Mouse (Mus musculus): ENCODE measurements around the gene Txnrd1.
A peak's percentile ranks its signal among the peaks of the same experiment; 100 is the strongest.

The Txnrd1 gene

DNA sequence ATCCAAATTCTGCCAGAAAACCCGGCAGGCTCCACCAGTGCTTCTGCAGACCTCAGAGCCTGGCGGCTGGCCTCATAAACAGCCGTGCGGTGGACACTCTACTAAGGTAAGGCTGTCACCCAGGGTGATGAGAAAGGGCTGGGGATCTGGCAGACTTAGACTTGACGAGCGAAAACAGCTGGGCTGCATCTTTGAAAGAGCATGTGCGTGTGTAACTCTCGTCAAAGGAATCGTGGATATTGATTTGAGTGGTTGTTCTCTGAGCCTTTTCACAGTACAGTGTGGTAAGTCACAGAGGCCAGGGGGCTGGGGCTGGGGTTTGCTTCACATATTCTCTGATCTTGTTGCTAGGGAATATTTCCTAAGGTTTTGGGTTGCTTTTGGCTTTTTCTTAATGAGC, at the start of gene Txnrd1:
TSS of gene Txnrd1 (plus strand) at position 26 of the 400 bp plus-strand sequence.
- DNase-seq (ENCODE audit: low read depth, low spot score) = no peak

DNA sequence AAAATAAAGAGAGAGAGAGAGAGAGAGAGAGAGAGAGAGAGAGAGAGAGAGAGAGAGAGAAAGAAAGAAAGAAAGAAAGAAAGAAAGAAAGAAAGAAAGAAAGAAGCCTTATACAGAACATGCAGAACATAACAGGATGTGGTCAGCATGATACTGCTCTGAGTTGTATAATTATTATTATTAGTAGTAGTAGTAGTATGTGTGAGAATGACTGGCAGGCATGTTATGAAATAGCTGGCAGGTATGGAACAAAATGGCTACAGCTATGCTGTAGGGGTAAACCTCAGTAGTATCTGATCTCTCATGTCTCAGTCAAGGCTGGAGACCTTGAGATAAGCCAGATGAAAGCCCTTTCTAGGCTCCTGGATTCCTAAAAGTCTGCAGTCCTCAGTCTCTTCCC, 44.6 kb upstream of the Txnrd1 start:
- no peak for DNase-seq (ENCODE audit: low read depth, low spot score)

GRCm38 (mm10) chr10:82790504-82790903, 43.2 kb upstream of the Txnrd1 start:
- no peak for DNase-seq (ENCODE audit: low read depth, low spot score)

DNA sequence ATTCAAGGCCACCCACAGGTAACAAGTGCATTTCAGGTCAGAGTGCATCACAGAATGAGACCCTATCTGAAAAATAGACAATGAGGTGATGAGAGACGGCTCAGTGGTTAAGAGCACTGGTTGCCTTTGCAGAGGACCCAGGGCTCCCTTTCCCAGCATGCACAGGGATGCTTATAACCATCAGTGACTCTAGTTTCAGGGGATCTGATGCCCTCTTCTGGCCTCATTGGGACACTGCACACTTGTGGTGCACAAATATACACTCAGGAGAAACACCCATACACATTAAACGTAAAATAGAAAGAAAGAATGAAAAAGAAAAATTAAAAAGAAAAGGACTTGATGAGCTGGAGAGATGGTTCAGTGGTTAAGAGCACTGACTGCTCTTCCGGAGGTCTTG, 42.0 kb upstream of the Txnrd1 start:
- no peak for DNase-seq (ENCODE audit: low read depth, low spot score)

DNA sequence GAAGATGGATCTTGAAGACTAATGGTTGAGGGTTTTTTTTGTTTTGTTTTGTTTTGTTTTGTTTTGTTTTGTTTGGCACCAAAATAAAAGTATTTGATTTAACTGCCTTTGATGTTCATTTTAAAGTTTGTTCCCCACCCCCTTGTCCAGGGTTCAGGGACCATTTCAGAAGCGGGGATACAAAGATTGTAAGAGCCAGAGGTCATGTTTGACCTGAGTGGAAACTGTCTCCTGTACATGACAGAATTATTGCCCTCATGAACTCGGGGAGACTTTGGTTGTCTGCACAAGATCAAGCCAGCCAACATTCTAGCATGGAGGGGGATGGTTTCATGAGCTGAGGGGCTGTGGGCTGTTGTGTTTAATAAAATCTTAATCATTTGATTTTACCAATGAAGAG, 41.4 kb upstream of the Txnrd1 start:
- DNase-seq (ENCODE audit: low read depth, low spot score) = no peak

GRCm38 (mm10) chr10:82795071-82795731, 38.5 kb upstream of the Txnrd1 start:
- DNase-seq (ENCODE audit: low read depth, low spot score) = no peak

GRCm38 (mm10) chr10:82795767-82796166, 38.0 kb upstream of the Txnrd1 start:
- no peak for DNase-seq (ENCODE audit: low read depth, low spot score)

DNA sequence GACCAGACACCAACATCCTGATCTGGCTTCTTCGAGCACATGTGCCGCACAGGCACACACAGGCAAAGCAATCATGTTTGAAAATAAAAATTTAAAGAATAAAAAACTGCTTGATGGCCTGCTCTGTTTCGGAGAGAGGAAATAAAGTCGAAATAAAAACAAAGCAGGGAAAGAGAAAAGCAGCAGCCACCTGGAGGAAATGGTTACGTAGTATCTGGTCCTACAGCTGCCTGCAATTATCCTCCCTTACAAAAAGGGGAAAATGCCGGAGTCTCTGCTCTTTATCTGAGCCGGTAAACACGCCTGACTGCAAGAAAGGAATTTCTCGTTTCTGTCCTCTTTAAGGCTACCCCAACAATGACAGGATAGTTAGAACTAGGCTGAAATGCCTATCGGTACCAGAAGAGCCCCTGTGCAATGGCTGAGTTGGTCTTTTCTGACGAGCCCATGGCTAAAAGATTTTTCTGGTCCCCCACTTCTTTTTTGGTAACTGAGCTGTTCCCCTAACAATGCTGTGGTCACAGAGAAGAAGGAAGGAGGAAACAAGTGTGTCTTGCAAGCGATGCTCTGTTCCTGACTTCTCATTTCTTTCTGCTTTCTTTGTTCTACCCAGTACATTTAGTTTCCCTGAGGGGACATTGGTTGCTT, 37.2 kb upstream of the Txnrd1 start:
- no peak for DNase-seq (ENCODE audit: low read depth, low spot score)

GRCm38 (mm10) chr10:82797119-82797491, 36.6 kb upstream of the Txnrd1 start:
- DNase-seq (ENCODE audit: low read depth, low spot score) = no peak

GRCm38 (mm10) chr10:82798312-82798933, 35.3 kb upstream of the Txnrd1 start:
- DNase-seq (ENCODE audit: low read depth, low spot score) = no peak

DNA sequence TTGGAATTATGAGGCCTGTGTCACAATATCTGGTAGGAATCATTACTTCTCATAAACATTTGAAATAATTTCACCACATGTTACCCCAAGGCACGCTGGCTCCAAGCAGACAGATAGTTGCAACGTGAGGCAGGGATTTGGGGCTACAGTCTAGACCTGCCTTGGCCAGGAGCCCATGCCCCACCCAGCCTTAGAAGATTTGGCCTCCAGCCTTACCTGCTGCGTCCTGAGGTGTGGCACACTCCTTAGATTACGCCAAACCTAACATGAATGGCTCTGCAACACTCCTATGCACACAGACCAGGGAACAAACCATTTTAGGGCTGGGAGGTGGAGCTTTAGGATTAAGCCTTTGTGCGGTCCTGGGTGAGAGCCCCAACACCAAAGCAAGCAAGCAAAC, 33.7 kb upstream of the Txnrd1 start:
- DNase-seq (ENCODE audit: low read depth, low spot score) = no peak

DNA sequence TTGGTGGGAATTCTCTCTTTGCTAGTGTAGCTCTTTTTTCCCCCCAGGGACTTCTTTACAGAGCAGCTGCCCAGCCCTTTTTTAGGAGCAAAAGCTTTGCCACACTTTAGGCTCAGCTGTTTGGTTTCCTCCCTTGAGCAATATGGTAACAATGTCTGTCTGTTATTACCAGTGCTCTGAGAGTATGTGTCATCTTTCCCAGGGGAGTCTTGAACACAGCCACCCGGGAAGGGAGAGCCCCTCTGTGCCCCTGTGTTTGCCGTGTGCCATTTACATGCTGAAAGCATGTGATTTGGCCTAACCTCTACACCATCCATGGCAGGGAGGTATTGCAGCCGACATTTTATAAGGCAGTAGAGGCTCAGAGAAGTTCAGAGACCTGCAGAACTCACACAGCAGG, 29.4 kb upstream of the Txnrd1 start:
- DNase-seq (ENCODE audit: low read depth, low spot score) = no peak

DNA sequence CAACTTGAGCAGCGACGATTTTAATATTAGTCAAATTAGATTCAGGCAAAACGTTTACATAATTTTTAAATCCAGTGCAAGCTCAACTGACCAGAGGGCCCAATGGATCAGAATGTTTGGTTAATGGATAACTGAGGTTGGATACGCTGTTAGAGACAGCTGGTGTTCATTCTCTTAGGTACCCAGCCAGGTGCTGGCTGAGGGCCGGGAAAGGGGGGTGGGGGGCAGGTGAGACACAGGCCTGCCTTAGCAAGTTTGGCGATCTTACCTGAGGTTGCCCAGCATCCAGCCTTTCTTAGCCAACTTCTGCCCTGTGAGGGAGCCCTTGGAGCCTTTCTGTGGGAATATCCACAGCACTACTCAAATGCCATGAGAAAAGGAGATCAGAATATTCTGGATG, 28.6 kb upstream of the Txnrd1 start:
- no peak for DNase-seq (ENCODE audit: low read depth, low spot score)

GRCm38 (mm10) chr10:82806414-82806813, 27.3 kb upstream of the Txnrd1 start:
- no peak for DNase-seq (ENCODE audit: low read depth, low spot score)

GRCm38 (mm10) chr10:82807238-82807637, 26.5 kb upstream of the Txnrd1 start:
- no peak for DNase-seq (ENCODE audit: low read depth, low spot score)

- DNase-seq (ENCODE audit: low read depth, low spot score) = no peak
These were observed 25.6 kb upstream of the Txnrd1 start for GRCm38 (mm10) chr10:82808155-82808554.

DNA sequence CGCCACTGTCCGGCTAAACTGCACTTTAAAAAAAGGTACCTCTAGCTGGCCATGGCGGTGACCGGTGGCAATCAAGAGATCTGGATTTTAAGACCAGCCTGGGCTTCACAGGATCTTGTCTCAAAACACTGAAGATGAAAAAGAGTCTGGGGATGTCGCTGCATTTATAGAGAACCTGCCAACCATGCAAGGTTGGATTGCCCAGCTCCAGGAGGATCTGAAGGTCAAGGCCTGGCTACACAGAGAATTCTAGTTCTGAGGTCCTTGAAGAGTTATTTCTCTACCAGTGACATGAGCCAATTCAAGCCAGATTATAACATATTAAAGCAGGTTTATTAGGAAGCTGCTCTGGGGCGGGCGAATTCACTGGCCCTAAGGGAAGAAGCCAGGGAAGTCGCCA, 24.9 kb upstream of the Txnrd1 start:
- no peak for DNase-seq (ENCODE audit: low read depth, low spot score)

DNA sequence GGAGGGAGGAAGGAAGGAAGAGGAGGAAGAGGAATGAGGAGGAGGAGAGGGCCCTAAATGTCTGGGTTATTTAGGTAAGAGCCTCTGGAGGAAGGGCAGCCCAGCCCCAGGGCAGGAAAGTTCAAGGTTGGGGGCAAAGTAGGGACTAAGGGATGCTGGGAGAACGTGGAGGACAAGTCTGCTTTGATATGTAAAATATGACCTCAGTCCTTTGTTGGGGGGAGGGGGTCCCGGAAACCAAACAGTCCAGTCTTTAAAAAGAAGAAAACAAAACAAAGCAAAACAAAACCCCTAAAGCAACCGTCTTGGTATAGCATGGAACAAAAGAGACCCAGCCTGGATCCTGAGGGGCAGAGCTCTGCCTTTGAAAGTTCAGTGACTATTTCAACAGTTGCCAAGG, 24.4 kb upstream of the Txnrd1 start:
- DNase-seq (ENCODE audit: low read depth, low spot score) = no peak

DNA sequence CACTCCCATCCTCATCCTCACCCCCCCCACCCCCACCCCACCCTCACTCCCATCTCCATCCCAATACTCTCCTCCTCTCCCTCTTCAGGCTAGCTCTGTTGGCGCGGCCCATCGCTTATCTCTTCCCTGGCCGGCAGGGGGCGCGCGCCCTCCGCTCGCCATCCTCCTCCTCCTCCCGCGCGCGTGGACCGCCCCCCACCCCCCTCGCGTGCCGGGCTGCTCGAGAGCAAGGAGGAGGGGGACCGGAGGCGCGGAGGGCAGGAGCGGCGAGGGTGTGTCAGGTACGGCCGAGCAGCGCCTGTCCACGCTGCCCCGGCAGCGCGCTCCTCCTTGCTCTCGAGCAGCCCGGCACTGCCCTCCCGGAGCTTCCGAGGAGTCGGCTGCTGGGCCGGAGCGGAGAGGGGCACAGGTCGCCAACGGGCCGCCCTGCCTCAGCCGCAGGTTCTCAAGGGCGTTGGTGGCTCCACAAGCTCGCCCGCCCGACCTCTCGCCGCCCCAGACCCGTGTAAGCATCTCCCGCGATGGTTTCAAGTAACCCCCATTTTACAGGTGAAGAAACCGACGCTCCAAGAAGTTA, 21.8 kb upstream of the Txnrd1 start:
- peak; percentile 45 for DNase-seq (ENCODE audit: low read depth, low spot score)

DNA sequence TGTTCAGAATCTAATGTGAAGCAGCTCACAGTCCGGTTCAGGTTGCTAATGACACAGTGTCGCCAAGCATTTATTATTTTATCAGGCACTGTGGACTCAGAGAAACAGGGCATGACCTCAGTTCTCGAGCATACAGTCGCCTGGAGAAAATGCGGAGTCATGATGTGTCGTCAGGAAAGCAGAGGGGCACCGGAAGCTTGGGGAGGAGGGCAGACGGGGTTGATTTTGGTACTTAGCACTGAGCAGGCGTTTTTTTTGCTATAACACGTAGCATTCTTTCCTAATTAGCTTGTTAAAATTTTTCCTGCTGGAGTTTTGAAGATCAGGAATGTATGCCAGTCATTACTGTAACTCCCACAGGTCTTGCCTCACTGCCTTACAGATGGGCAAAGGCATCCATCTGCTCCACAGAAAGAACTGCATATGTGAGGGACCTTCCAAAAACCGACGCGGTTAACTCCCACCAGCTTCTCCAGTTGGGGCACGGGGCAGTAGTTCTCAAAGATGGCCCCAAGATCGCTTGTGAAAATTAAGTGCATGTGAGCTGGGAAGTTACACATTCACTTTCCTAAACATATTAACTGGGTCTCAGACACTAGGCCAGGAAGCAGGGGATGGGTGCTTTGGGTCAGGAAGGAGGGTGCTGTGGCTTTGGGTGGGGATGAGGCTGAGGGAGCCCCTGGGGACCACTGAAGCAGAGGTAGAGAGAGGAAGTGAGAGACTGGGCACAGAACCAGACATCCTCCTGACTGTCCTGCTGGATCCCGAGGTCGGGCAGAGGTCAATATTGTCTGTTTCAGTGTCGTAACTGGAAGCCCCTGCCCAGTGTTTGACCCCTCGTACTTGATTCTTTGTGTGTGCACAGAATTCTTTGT, 19.4 kb upstream of the Txnrd1 start:
- DNase-seq (ENCODE audit: low read depth, low spot score) = no peak

GRCm38 (mm10) chr10:82816441-82816840, 17.3 kb upstream of the Txnrd1 start:
- no peak for DNase-seq (ENCODE audit: low read depth, low spot score)

GRCm38 (mm10) chr10:82817514-82817913, 16.2 kb upstream of the Txnrd1 start:
- no peak for DNase-seq (ENCODE audit: low read depth, low spot score)

Data from retina, adult 2 months (tissue).